Mouse (Mus musculus): ENCODE data around the gene Fat3. TPM values are rescaled to one million over a fixed set of nuclear protein-coding genes. Genes with fewer than 3 reads are reported as not detected.

Fat3 gene
- polyA plus RNA-seq, 1 experiment from 2014 or later = 1.2 TPM

DNA sequence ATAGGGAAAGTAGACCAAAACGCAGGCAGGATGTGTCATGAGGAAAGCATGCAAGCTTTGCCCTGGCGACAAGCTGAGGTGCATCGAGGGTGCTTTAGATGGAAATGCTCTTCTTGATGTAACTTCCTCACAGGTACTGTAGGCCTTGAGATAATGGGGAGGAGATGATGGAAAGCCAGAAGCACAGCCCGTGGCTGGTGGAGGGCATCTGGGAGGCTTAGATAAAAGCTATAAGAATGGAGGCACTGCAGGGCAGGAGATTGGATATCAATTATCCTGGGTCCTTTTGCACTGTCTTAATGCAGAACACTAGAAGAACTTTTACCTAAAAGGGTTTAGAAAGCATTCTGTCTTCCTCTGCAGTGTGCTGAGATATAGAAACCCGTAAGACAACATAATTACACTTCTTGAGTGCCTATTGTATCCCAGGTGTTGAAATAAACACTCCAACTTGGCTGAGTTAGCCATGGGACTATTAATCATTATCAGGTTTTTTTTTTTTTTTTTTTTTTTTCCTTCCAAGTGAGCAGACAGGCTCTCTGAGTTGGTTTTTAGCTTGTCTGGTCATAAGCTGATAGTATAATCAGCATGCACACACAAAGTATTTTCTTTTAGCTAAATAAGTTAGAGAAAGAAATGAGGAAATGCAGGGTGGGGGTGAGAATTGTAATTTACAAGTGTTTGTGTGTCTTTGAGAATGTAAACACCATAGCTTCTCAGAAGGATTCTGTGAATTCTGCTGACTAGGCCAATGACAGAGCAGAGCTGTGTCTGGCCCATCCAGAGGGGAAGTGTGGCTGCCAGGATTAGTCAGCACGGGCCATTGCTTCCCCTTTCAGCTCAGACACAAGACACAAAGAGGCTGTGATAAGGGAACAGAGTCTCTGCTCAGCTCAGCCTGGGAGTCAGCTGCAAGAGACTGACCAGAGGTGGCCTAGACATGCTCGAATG lies 286.1 kb downstream of the Fat3 start:
- H3K27ac ChIP-seq = 0 out of 2 replicates have a peak overlapping the region, but pooled peaks have one; percentile 28
- ATAC-seq (ENCODE audit: insufficient read depth, low FRiP score, low read depth) = peak; percentile 88

DNA sequence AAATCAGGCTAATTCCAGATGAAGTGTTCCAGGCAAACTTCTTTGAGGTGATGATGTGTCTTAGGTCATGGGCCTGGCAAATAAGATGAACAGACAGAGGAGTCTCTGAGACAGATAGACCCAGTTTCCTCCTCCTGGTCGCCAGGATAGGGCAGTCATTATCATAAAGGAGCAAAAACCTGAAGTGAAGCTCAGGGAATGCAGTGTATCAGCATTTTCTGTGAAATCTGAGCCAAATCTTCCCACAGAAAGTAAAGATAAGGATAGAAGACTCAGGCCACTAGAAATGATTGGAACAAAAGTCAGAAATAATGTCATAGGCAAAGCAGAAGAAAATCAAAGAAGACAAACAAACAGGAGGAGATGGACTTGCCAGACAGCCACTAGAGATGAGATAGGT lies 287.8 kb downstream of the Fat3 start:
- H3K9ac ChIP-seq = no peak overlapping the region
- no peak overlapping the region for H3K4me2 ChIP-seq
- H3K36me3 ChIP-seq = no peaks in the 10 kb centered on the region
- no peaks in the 10 kb centered on the region for H3K27me3 ChIP-seq (replicated peaks)
- H3K27ac ChIP-seq = no peak overlapping the region
- no peak for ATAC-seq (ENCODE audit: insufficient read depth, low FRiP score, low read depth)
- 0 out of 2 replicates have a peak, but pooled peaks cover 3% of the 10 kb centered on the region for H3K4me1 ChIP-seq
- WGBS = 44% methylated on average over 1 of the region's 1 CpGs
- no peaks in the 10 kb centered on the region for H3K9me3 ChIP-seq
- H3K4me3 ChIP-seq (replicated peaks) = no peak overlapping the region

More for the DNA sequence above, 286.1 kb downstream of the Fat3 start:
- WGBS = 33% methylated on average over 7 of the region's 7 CpGs
- no peaks in the 10 kb centered on the region for H3K9me3 ChIP-seq
- no peak overlapping the region for H3K4me2 ChIP-seq
- 0 out of 2 replicates have a peak, but pooled peaks cover 3% of the 10 kb centered on the region for H3K4me1 ChIP-seq
- H3K9ac ChIP-seq = no peak overlapping the region
- H3K4me3 ChIP-seq (replicated peaks) = no peak overlapping the region
- no peaks in the 10 kb centered on the region for H3K27me3 ChIP-seq (replicated peaks)
- H3K36me3 ChIP-seq = no peaks in the 10 kb centered on the region

DNA sequence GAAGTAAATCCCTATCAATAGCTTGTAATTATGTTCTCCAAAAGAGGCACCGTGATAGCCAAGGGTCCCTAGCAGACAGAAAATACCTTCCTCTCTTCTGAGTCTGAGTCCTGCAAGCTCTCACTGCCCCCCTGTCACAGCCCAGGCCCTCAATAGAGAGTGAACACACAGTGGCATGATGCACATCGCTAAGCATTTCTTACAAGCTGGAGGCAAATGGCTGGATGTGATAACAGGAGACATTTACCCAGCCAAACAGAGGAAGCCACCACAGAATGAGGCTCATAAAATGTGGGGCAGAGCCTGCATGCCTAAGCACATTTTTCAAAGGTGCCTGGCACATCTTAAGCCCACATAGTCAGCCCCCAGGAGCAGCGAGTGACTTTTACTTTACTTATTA lies 288.5 kb downstream of the Fat3 start:
- WGBS = 55% methylated on average over 3 of the region's 3 CpGs
- H3K4me3 ChIP-seq (replicated peaks) = no peak overlapping the region
- H3K27ac ChIP-seq = no peak overlapping the region
- no peak for ATAC-seq (ENCODE audit: insufficient read depth, low FRiP score, low read depth)
- H3K9me3 ChIP-seq = no peaks in the 10 kb centered on the region
- no peak overlapping the region for H3K9ac ChIP-seq
- H3K4me1 ChIP-seq = 0 out of 2 replicates have a peak, but pooled peaks cover 3% of the 10 kb centered on the region
- no peaks in the 10 kb centered on the region for H3K36me3 ChIP-seq
- H3K27me3 ChIP-seq (replicated peaks) = no peaks in the 10 kb centered on the region
- H3K4me2 ChIP-seq = no peak overlapping the region

DNA sequence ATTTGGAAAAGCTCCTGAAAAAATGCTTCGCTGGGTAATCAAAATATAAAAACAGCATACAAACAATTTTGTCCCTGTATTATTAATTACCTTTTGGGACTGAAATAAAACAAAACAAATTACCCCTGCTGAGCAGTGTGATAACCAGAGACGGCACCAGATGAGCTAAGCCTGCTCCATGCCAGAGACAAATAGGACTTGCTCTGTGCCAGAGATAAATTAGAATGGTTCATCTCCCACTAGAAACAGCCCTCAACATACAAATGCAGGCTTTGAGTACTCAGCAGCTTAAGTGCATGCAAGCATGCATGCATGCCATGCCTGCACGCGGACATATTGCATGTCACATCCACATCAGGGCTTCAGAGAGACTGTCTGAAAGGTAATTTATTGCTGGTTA lies 288.9 kb downstream of the Fat3 start:
- no peaks in the 10 kb centered on the region for H3K36me3 ChIP-seq
- H3K9ac ChIP-seq = no peak overlapping the region
- no peaks in the 10 kb centered on the region for H3K9me3 ChIP-seq
- H3K4me3 ChIP-seq (replicated peaks) = no peak overlapping the region
- no peak overlapping the region for H3K27ac ChIP-seq
- no peak overlapping the region for H3K4me2 ChIP-seq
- H3K4me1 ChIP-seq = 0 out of 2 replicates have a peak, but pooled peaks cover 3% of the 10 kb centered on the region
- no peak for ATAC-seq (ENCODE audit: insufficient read depth, low FRiP score, low read depth)
- 71% methylated on average over 4 of the region's 4 CpGs for WGBS
- no peaks in the 10 kb centered on the region for H3K27me3 ChIP-seq (replicated peaks)

DNA sequence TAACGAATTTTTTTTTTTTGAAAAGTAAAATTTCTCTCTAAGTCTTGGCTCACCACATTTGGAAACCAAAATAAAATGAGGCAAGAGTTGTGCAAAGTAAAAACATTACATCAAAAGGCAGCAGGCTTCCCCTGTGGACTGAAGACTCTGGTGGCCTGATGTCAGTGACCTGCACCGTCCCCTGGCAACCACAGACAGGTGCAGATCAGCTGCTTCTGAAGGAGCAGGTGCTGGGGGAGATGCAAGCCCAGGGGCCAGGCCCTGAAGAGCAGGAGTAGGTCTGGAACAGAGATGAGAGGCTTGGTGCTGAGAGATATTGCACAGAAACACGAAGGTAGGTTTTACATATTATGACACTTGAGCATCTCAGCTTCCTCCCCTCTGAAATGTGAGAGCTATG lies 289.6 kb downstream of the Fat3 start:
- no peak for ATAC-seq (ENCODE audit: insufficient read depth, low FRiP score, low read depth)
- 0 out of 2 replicates have a peak, but pooled peaks cover 3% of the 10 kb centered on the region for H3K4me1 ChIP-seq
- no peaks in the 10 kb centered on the region for H3K27me3 ChIP-seq (replicated peaks)
- no peak overlapping the region for H3K4me2 ChIP-seq
- H3K27ac ChIP-seq = no peak overlapping the region
- no peaks in the 10 kb centered on the region for H3K9me3 ChIP-seq
- no peak overlapping the region for H3K4me3 ChIP-seq (replicated peaks)
- no peaks in the 10 kb centered on the region for H3K36me3 ChIP-seq
- H3K9ac ChIP-seq = no peak overlapping the region
- 75% methylated on average over 3 of the region's 3 CpGs for WGBS

DNA sequence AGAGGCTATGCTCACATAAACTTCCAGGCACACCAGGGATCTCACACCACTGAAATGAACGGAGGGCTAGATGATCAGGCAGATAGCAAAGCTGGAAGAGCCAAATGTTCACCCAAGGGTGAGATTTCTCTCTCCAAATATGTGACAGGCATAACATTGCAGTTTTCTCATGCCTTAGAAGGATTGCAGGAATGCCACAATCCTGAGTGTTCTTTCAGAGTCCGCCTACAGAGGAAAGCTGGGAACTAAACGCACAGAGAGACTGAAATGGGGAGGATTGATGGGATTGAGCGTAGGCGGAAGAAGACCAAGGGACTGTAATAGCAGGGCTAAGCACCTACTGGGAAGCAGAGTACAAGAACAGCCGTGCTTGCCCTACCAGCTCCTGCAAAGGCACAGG lies 298.8 kb downstream of the Fat3 start:
- no peaks in the 10 kb centered on the region for H3K27me3 ChIP-seq (replicated peaks)
- H3K36me3 ChIP-seq = no peaks in the 10 kb centered on the region
- no peak for ATAC-seq (ENCODE audit: insufficient read depth, low FRiP score, low read depth)
- no peaks in the 10 kb centered on the region for H3K9me3 ChIP-seq
- no peak overlapping the region for H3K4me2 ChIP-seq
- no peak overlapping the region for H3K27ac ChIP-seq
- no peak overlapping the region for H3K9ac ChIP-seq
- H3K4me1 ChIP-seq = no peaks in the 10 kb centered on the region
- 64% methylated on average over 6 of the region's 6 CpGs for WGBS
- H3K4me3 ChIP-seq (replicated peaks) = no peak overlapping the region

DNA sequence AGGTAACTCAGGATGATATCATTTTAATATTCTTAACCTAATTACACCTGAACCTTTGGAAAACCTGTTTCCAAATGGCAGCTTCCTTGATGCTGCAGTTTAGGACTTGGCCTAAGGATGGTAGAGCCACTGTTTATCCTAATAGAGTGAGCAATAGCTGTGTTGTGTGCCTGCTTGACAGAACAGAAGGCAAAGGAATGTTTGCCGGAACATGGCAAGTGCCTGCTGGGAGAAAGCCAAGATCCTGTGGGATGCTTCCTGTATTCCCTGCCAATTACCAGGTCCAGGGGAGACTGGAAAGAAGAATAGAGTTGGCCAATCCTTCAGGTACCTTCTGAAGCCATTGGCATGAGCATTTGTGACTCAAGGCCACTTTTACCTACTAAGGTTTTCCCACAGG lies 300.1 kb downstream of the Fat3 start:
- 75% methylated on average over 1 of the region's 1 CpGs for WGBS
- Histone ChIP-seq H3K36me3 (no peaks in the 10 kb centered on the region), H3K4me2 (no peak overlapping the region), H3K9me3 (no peaks in the 10 kb centered on the region), H3K4me3 (replicated peaks) (no peak overlapping the region), H3K27me3 (replicated peaks) (no peaks in the 10 kb centered on the region), H3K4me1 (no peaks in the 10 kb centered on the region), H3K9ac (no peak overlapping the region), H3K27ac (no peak overlapping the region)
- ATAC-seq (ENCODE audit: insufficient read depth, low FRiP score, low read depth) = no peak

DNA sequence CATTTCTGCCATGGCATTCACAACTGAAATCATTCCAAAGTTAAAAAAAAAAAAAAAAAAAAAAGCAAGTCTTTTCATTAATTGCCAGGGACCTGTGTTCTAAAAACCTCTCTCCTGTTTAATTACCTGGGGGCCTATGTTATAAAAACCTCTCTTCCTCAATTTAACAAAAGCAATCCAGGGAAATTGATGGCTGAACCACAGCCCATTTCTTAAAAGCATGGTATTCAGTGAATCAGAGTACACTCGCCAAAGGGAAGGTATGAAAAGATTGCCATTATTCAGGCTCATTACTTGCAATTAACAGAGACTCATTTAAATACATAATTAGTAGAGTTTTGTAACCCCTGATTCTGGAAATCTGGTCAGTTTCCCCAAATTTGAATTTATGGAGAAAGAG lies 314.6 kb downstream of the Fat3 start:
- no peak for ATAC-seq (ENCODE audit: insufficient read depth, low FRiP score, low read depth)
- no peaks in the 10 kb centered on the region for H3K27me3 ChIP-seq (replicated peaks)
- no peak overlapping the region for H3K27ac ChIP-seq
- no peaks in the 10 kb centered on the region for H3K36me3 ChIP-seq
- H3K4me3 ChIP-seq (replicated peaks) = no peak overlapping the region
- no peaks in the 10 kb centered on the region for H3K9me3 ChIP-seq
- WGBS = 84% methylated on average over 1 of the region's 1 CpGs
- no peaks in the 10 kb centered on the region for H3K4me1 ChIP-seq
- no peak overlapping the region for H3K9ac ChIP-seq
- H3K4me2 ChIP-seq = no peak overlapping the region

DNA sequence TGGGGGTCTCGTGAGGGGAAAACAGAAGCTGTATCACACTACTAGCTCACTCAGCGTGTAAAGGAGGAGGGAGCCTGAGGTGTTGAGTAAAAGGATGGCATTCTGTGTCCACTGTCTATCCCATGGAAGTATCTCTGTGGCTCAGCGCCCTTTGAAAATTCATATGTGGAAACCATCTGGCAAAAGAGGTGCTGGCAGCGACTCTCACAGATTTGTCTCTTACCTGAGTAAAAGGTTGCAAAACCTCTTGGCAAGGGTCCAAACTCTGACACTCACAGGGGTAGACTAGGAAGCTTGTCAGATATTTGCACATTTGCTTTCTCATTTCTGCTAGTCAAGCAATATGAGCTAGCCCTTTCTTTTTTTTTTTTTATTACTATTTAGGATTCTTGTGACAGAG lies 331.8 kb downstream of the Fat3 start:
- no peaks in the 10 kb centered on the region for H3K4me1 ChIP-seq
- H3K9ac ChIP-seq = no peak overlapping the region
- H3K36me3 ChIP-seq = no peaks in the 10 kb centered on the region
- no peaks in the 10 kb centered on the region for H3K9me3 ChIP-seq
- H3K4me3 ChIP-seq (replicated peaks) = no peak overlapping the region
- H3K4me2 ChIP-seq = no peak overlapping the region
- no peak for ATAC-seq (ENCODE audit: insufficient read depth, low FRiP score, low read depth)
- WGBS = 78% methylated on average over 4 of the region's 4 CpGs
- H3K27me3 ChIP-seq (replicated peaks) = no peaks in the 10 kb centered on the region
- H3K27ac ChIP-seq = no peak overlapping the region

DNA sequence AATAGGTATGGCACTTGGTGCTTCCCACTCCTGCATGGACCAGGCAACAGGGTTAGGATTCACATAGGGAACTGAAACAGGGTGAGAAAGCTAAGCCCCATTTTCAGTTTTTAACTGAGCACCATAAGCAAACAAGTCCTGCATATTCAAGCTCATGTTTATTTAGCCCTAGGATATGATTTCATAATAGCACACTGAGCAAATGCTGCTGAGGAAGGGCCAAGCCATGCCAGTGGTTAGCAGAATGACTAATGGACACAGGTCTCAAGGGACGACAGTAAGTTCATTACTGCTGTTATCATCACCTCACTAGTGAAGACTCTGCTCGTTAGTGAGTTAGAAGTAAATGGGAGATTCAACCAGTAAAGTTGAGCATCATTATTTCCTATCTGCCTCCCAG lies 333.0 kb downstream of the Fat3 start:
- Histone ChIP-seq H3K27ac (no peak overlapping the region), H3K27me3 (replicated peaks) (no peaks in the 10 kb centered on the region), H3K36me3 (no peaks in the 10 kb centered on the region), H3K4me3 (replicated peaks) (no peak overlapping the region), H3K4me2 (no peak overlapping the region), H3K9me3 (no peaks in the 10 kb centered on the region), H3K9ac (no peak overlapping the region), H3K4me1 (no peaks in the 10 kb centered on the region)
- no peak for ATAC-seq (ENCODE audit: insufficient read depth, low FRiP score, low read depth)
- 52% methylated on average over 2 of the region's 2 CpGs for WGBS

DNA sequence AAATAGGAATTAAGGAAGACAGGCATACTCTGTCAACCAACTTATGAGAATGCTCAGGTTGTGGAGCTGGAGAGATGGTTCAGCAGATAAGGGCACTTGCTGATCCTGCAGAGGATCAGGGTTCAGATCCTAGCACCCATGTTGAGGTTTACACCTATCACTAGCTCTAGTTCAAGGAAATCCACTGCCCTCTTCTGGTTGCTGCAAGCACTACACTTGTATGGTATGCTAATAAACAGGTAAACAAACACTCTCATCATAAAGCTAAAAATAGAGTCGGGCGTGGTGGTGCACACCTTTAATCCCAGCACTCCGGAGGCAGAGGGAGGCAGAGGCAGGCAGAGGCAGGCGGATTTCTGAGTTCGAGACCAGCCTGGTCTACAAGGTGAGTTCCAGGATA lies 341.7 kb downstream of the Fat3 start:
- Histone ChIP-seq H3K9me3 (no peaks in the 10 kb centered on the region), H3K36me3 (no peaks in the 10 kb centered on the region), H3K4me1 (no peaks in the 10 kb centered on the region), H3K4me2 (no peak overlapping the region), H3K27ac (no peak overlapping the region), H3K27me3 (replicated peaks) (no peaks in the 10 kb centered on the region), H3K4me3 (replicated peaks) (no peak overlapping the region), H3K9ac (no peak overlapping the region)
- WGBS = 91% methylated on average over 5 of the region's 5 CpGs
- no peak for ATAC-seq (ENCODE audit: insufficient read depth, low FRiP score, low read depth)

DNA sequence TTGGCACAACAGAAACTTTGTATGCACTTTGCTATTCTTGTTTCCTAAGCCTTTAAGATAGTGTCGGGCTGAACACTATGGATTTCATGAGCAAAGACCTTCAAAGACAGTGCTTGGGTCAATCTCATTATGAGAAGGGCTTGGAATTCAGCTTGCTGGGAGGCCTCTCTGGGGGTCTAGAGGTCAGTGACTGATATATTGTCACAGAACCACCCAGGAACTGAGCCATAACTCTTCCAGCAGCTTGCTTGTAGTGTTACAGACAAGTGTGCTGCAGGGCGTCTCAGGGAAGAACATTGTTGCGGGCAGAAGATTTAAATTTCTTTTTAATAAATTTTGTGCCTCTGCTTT lies 347.5 kb downstream of the Fat3 start:
- no peak for ATAC-seq (ENCODE audit: insufficient read depth, low FRiP score, low read depth)
- no peak overlapping the region for H3K4me2 ChIP-seq
- no peaks in the 10 kb centered on the region for H3K27me3 ChIP-seq (replicated peaks)
- no peak overlapping the region for H3K27ac ChIP-seq
- 58% methylated on average over 3 of the region's 3 CpGs for WGBS
- H3K4me3 ChIP-seq (replicated peaks) = no peak overlapping the region
- no peaks in the 10 kb centered on the region for H3K9me3 ChIP-seq
- no peaks in the 10 kb centered on the region for H3K4me1 ChIP-seq
- H3K9ac ChIP-seq = no peak overlapping the region
- H3K36me3 ChIP-seq = no peaks in the 10 kb centered on the region

Measured in stomach, embryonic 15.5 days (tissue).